4 mouse cellular contexts compared by ENCODE assay signal in genomic region chr5:122184858-122185257, GRCm38 (mm10). TPM values are rescaled to one million over a fixed set of nuclear protein-coding genes. Genes with fewer than 3 reads are reported as not detected.
"Had no signal": no experiment of that assay in that cellular context is flagged by ENCODE, and none has a peak within 500 bp of the region (broad histone marks: within the 10 kb centered on the region; RNA-seq: fewer than 3 reads in every experiment).

No protein-coding gene starts in this region.

RNA-seq across cellular contexts. Expression of gene Ccdc63, which starts 44.2 kb away (rescaled TPM):
- polyA plus RNA-seq: neural tube, embryonic 12.5 days; stomach, embryonic 14.5 days; stomach, embryonic 15.5 days; stomach, embryonic 16.5 days had no signal
